Mouse (Mus musculus): Measurements from ENCODE around the gene Gdpd3. TPM values are rescaled to one million over a fixed set of nuclear protein-coding genes. Genes with fewer than 3 reads are reported as not detected.

The Gdpd3 gene
- polyA plus RNA-seq, 1 experiment from 2014 or later: 1.9 TPM

Other genes with a start within 250 kb of the Gdpd3 start
- gene Eif3c, start 199.9 kb upstream of the Gdpd3 start, polyA plus RNA-seq (2014; fragmentation: Nextera tagmentation; extraction: Ambion mirVana): 175 and 184 TPM in 2 replicates
- gene Apobr, start 181.4 kb upstream of the Gdpd3 start, polyA plus RNA-seq (2014; fragmentation: Nextera tagmentation; extraction: Ambion mirVana): 0.69 and 0.77 TPM in 2 replicates
- 22.8 and 23.0 TPM in 2 replicates for gene Cln3, start 180.5 kb upstream of the Gdpd3 start, polyA plus RNA-seq (2014; fragmentation: Nextera tagmentation; extraction: Ambion mirVana)
- not detected in 2 replicates for gene Il27, start 171.4 kb upstream of the Gdpd3 start, polyA plus RNA-seq (2014; fragmentation: Nextera tagmentation; extraction: Ambion mirVana)
- 1.6 and 3.2 TPM in 2 replicates for gene Nupr1, start 135.5 kb upstream of the Gdpd3 start, polyA plus RNA-seq (2014; fragmentation: Nextera tagmentation; extraction: Ambion mirVana)
- 53.6 and 72.3 TPM in 2 replicates for gene Sgf29, start 117.0 kb upstream of the Gdpd3 start, polyA plus RNA-seq (2014; fragmentation: Nextera tagmentation; extraction: Ambion mirVana)
- gene Sult1a1, start 89.9 kb upstream of the Gdpd3 start, polyA plus RNA-seq (2014; fragmentation: Nextera tagmentation; extraction: Ambion mirVana): 0.21 and 0.52 TPM in 2 replicates
- 162 and 167 TPM in 2 replicates for gene Bola2, start 70.9 kb upstream of the Gdpd3 start, polyA plus RNA-seq (2014; fragmentation: Nextera tagmentation; extraction: Ambion mirVana)
- gene Slx1b, start 70.5 kb upstream of the Gdpd3 start, polyA plus RNA-seq (2014; fragmentation: Nextera tagmentation; extraction: Ambion mirVana): 11.2 and 13.1 TPM in 2 replicates
- 39.0 and 45.8 TPM in 2 replicates for gene Coro1a, start 58.5 kb upstream of the Gdpd3 start, polyA plus RNA-seq (2014; fragmentation: Nextera tagmentation; extraction: Ambion mirVana)
- gene Mapk3, start 6.7 kb upstream of the Gdpd3 start, polyA plus RNA-seq (2014; fragmentation: Nextera tagmentation; extraction: Ambion mirVana): 40.1 and 50.6 TPM in 2 replicates
- gene Ypel3, start 10.6 kb downstream of the Gdpd3 start, polyA plus RNA-seq (2014; fragmentation: Nextera tagmentation; extraction: Ambion mirVana): 63.9 and 80.5 TPM in 2 replicates
- 0.28 and 0.61 TPM in 2 replicates for gene Tbx6, start 15.1 kb downstream of the Gdpd3 start, polyA plus RNA-seq (2014; fragmentation: Nextera tagmentation; extraction: Ambion mirVana)
- gene Ppp4c, start 26.2 kb downstream of the Gdpd3 start, polyA plus RNA-seq (2014; fragmentation: Nextera tagmentation; extraction: Ambion mirVana): 348 and 392 TPM in 2 replicates
- gene Fam57b, start 31.3 kb downstream of the Gdpd3 start, polyA plus RNA-seq (2014; fragmentation: Nextera tagmentation; extraction: Ambion mirVana): 10.2 and 10.6 TPM in 2 replicates
- not detected in 2 replicates for gene 4930451I11Rik, start 65.3 kb downstream of the Gdpd3 start, polyA plus RNA-seq (2014; fragmentation: Nextera tagmentation; extraction: Ambion mirVana)
- gene Doc2a, start 81.1 kb downstream of the Gdpd3 start, polyA plus RNA-seq (2014; fragmentation: Nextera tagmentation; extraction: Ambion mirVana): 9.3 and 11.2 TPM in 2 replicates
- gene Hirip3, start 95.6 kb downstream of the Gdpd3 start, polyA plus RNA-seq (2014; fragmentation: Nextera tagmentation; extraction: Ambion mirVana): 29.9 and 38.8 TPM in 2 replicates
- 117 and 118 TPM in 2 replicates for gene Ino80e, start 96.0 kb downstream of the Gdpd3 start, polyA plus RNA-seq (2014; fragmentation: Nextera tagmentation; extraction: Ambion mirVana)
- gene Taok2, start 118.4 kb downstream of the Gdpd3 start, polyA plus RNA-seq (2014; fragmentation: Nextera tagmentation; extraction: Ambion mirVana): 43.4 and 44.8 TPM in 2 replicates
- 21.3 and 24.4 TPM in 2 replicates for gene Tmem219, start 156.6 kb downstream of the Gdpd3 start, polyA plus RNA-seq (2014; fragmentation: Nextera tagmentation; extraction: Ambion mirVana)
- 26.5 and 28.8 TPM in 2 replicates for gene Kctd13, start 162.5 kb downstream of the Gdpd3 start, polyA plus RNA-seq (2014; fragmentation: Nextera tagmentation; extraction: Ambion mirVana)
- 0.25 and 0.40 TPM in 2 replicates for gene Asphd1, start 183.2 kb downstream of the Gdpd3 start, polyA plus RNA-seq (2014; fragmentation: Nextera tagmentation; extraction: Ambion mirVana)
- 6.3 and 6.7 TPM in 2 replicates for gene Sez6l2, start 184.2 kb downstream of the Gdpd3 start, polyA plus RNA-seq (2014; fragmentation: Nextera tagmentation; extraction: Ambion mirVana)
- 68.0 and 78.7 TPM in 2 replicates for gene Cdipt, start 209.6 kb downstream of the Gdpd3 start, polyA plus RNA-seq (2014; fragmentation: Nextera tagmentation; extraction: Ambion mirVana)
- 0.88 and 1.4 TPM in 2 replicates for gene Cdiptos, start 209.8 kb downstream of the Gdpd3 start, polyA plus RNA-seq (2014; fragmentation: Nextera tagmentation; extraction: Ambion mirVana)
- gene Mvp, start 248.3 kb downstream of the Gdpd3 start, polyA plus RNA-seq (2014; fragmentation: Nextera tagmentation; extraction: Ambion mirVana): 3.9 and 4.4 TPM in 2 replicates

Measured in forebrain, embryonic 11.5 days (tissue).